8 mouse cellular contexts compared by ENCODE assay signal in genomic region chr17:70854021-70854420, GRCm38 (mm10). TPM values are rescaled to one million over a fixed set of nuclear protein-coding genes. Genes with fewer than 3 reads are reported as not detected.
A peak's percentile ranks its signal among the peaks of the same experiment; 100 is the strongest.
DNase-seq lines count a peak whose midpoint lies in the region; ATAC-seq and TF ChIP-seq lines count a peak whose summit lies in the region.

No protein-coding gene starts in this region.

- 0 out of 2 replicates have a peak overlapping the region, but pooled peaks have one; percentile 88 for H3K9ac ChIP-seq in kidney, postnatal 0 days (ENCODE audit: low read depth, low read length)
- H3K9ac ChIP-seq in intestine, embryonic 16.5 days (ENCODE audit: low read depth, low read length) = peak overlapping the region; percentile 91
- H3K9ac ChIP-seq in neural tube, embryonic 13.5 days = peak overlapping the region; percentile 3; the same call in 1 of the 2 replicates

- peak; percentile 13 for DNase-seq in kidney, postnatal 0 days (ENCODE audit: low spot score)
- DNase-seq in kidney, adult 18-20 months = no peak
- DNase-seq in embryo, embryonic 9.5 days (ENCODE audit: extremely low spot score) = peak; percentile 37
- DNase-seq in adrenal gland, postnatal 14 days = no peak
- no peak for DNase-seq in left cerebral cortex, adult 11 months (ENCODE audit: low spot score)

- H3K9me3 ChIP-seq in kidney, postnatal 0 days (replicated peaks; ENCODE audit: low read length) = no peaks in the 10 kb centered on the region
- no peaks in the 10 kb centered on the region for H3K9me3 ChIP-seq in intestine, embryonic 16.5 days (ENCODE audit: control insufficient read depth, low read length)
- no peaks in the 10 kb centered on the region for H3K9me3 ChIP-seq in neural tube, embryonic 13.5 days

- no peaks in the 10 kb centered on the region for H3K36me3 ChIP-seq in kidney, postnatal 0 days (ENCODE audit: insufficient read depth, low read length)
- no peaks in the 10 kb centered on the region for H3K36me3 ChIP-seq in intestine, embryonic 16.5 days (ENCODE audit: control insufficient read depth, insufficient read depth, low read length)
- no peaks in the 10 kb centered on the region for H3K36me3 ChIP-seq in neural tube, embryonic 13.5 days

- no peak for ATAC-seq in kidney, postnatal 0 days (replicated peaks; ENCODE audit: low FRiP score, low read depth)
- ATAC-seq in intestine, embryonic 16.5 days = no peak
- no peak for ATAC-seq in neural tube, embryonic 13.5 days (ENCODE audit: low read depth)
- ATAC-seq in granulocyte monocyte progenitor cell, adult 5-6 weeks (replicated peaks; ENCODE audit: poor library complexity, severe bottlenecking) = no peak

- no peak for TF ChIP-seq CTCF in kidney, postnatal 0 days (IDR thresholded peaks at IDR 0.05; ENCODE audit: low read depth)

- peak overlapping the region; percentile 89; the same call in 1 of the 2 replicates for H3K4me3 ChIP-seq in kidney, postnatal 0 days (replicated peaks; ENCODE audit: low read depth, low read length)
- peak overlapping the region; percentile 72 for H3K4me3 ChIP-seq in intestine, embryonic 16.5 days (ENCODE audit: low read length)
- H3K4me3 ChIP-seq in neural tube, embryonic 13.5 days = peak overlapping the region; percentile 64

- H3K27ac ChIP-seq in kidney, postnatal 0 days = peak overlapping the region; percentile 99
- peak overlapping the region; percentile 99 for H3K27ac ChIP-seq in intestine, embryonic 16.5 days (ENCODE audit: low read length)
- H3K27ac ChIP-seq in neural tube, embryonic 13.5 days (replicated peaks) = peak overlapping the region; percentile 91; the same call in 1 of the 2 replicates

- 27% methylated on average over 6 of the region's 6 CpGs for WGBS in kidney, postnatal 0 days
- 25% methylated on average over 6 of the region's 6 CpGs for WGBS in intestine, embryonic 16.5 days
- 23% methylated on average over 6 of the region's 6 CpGs for WGBS in neural tube, embryonic 13.5 days

- H3K4me1 ChIP-seq in kidney, postnatal 0 days (replicated peaks; ENCODE audit: insufficient read depth, low read length) = 0 out of 2 replicates have a peak, but pooled peaks cover 3% of the 10 kb centered on the region
- peaks cover 7% of the 10 kb centered on the region; the same call in 1 of the 2 replicates for H3K4me1 ChIP-seq in intestine, embryonic 16.5 days (ENCODE audit: control insufficient read depth, insufficient read depth, low read length)
- peaks cover 44% of the 10 kb centered on the region for H3K4me1 ChIP-seq in neural tube, embryonic 13.5 days (replicated peaks)

- H3K4me2 ChIP-seq in kidney, postnatal 0 days (ENCODE audit: low read length) = peak overlapping the region; percentile 81
- peak overlapping the region; percentile 97 for H3K4me2 ChIP-seq in intestine, embryonic 16.5 days (ENCODE audit: low read depth, low read length)
- H3K4me2 ChIP-seq in neural tube, embryonic 13.5 days = peak overlapping the region; percentile 98

- no peaks in the 10 kb centered on the region for H3K27me3 ChIP-seq in kidney, postnatal 0 days (ENCODE audit: insufficient read depth, low read length)
- no peaks in the 10 kb centered on the region for H3K27me3 ChIP-seq in intestine, embryonic 16.5 days (replicated peaks; ENCODE audit: control insufficient read depth, insufficient read depth, low read length)
- H3K27me3 ChIP-seq in neural tube, embryonic 13.5 days = peaks cover 17% of the 10 kb centered on the region

RNA-seq across cellular contexts. Expression of gene Tgif1, which starts 0.7 kb away (rescaled TPM):
- polyA plus RNA-seq in kidney, postnatal 0 days (2015; fragmentation: Nextera tagmentation; extraction: Ambion mirVana) = 74.9 and 78.9 TPM in 2 replicates
- 43.0 and 43.5 TPM in 2 replicates for polyA plus RNA-seq in intestine, embryonic 16.5 days (2015; fragmentation: Nextera tagmentation; extraction: Ambion mirVana)
- 26.7 and 27.8 TPM in 2 replicates for polyA plus RNA-seq in neural tube, embryonic 13.5 days (2015; fragmentation: Nextera tagmentation; extraction: Ambion mirVana)
- 45.9 and 50.8 TPM in 2 replicates for total RNA-seq in adrenal gland, postnatal 14 days (2021)
- total RNA-seq in granulocyte monocyte progenitor cell, adult 5-6 weeks (2014; fragmentation: Nextera tagmentation) = 80.0 and 87.9 TPM in 2 replicates
- total RNA-seq in granulocyte monocyte progenitor cell, adult 5-6 weeks (2017) = 33.9 and 48.5 TPM in 2 replicates

Comparison
In these comparisons a context has a peak if more than half of its experiments do, and no peak if none do; other contexts are left out.
1. DNase-seq: peak in kidney, postnatal 0 days (single experiment) and embryo, embryonic 9.5 days (single experiment); none in kidney, adult 18-20 months (single experiment), adrenal gland, postnatal 14 days (single experiment) and left cerebral cortex, adult 11 months (single experiment).
2. H3K9ac ChIP-seq: peak in every context shown above with its lines; median percentile 91 in intestine, embryonic 16.5 days; 88 in kidney, postnatal 0 days; 3 in neural tube, embryonic 13.5 days.
3. Peak in every context shown above with its lines, with median percentiles within 50 percentile points of each other: H3K27ac ChIP-seq, H3K4me2 ChIP-seq and H3K4me3 ChIP-seq.